In genomic region chr11:80385055-80385454, GRCm38 (mm10) we compare ENCODE assay signal across 8 mouse cellular contexts. TPM values are rescaled to one million over a fixed set of nuclear protein-coding genes. Genes with fewer than 3 reads are reported as not detected.
DNase-seq lines count a peak whose midpoint lies in the region; ATAC-seq and TF ChIP-seq lines count a peak whose summit lies in the region.

No protein-coding gene starts in this region.

- H3K27ac ChIP-seq in forebrain, embryonic 16.5 days (ENCODE audit: low read length): no peak overlapping the region
- H3K27ac ChIP-seq in liver, embryonic 12.5 days: peak overlapping the region; percentile 77

- peaks cover 68% of the 10 kb centered on the region for H3K79me3 ChIP-seq in C2C12 (ENCODE audit: low read depth)

- H3K4me1 ChIP-seq in forebrain, embryonic 16.5 days (replicated peaks; ENCODE audit: control insufficient read depth, insufficient read depth, low read length): peaks cover 31% of the 10 kb centered on the region
- H3K4me1 ChIP-seq in liver, embryonic 12.5 days: peaks cover 45% of the 10 kb centered on the region

- H3K4me3 ChIP-seq in C2C12 (ENCODE audit: insufficient read depth, poor library complexity, severe bottlenecking): peak overlapping the region; percentile 96
- H3K4me3 ChIP-seq in forebrain, embryonic 16.5 days (replicated peaks; ENCODE audit: low read length): peak overlapping the region; percentile 61
- H3K4me3 ChIP-seq in liver, embryonic 12.5 days: peak overlapping the region; percentile 96

- H3K9ac ChIP-seq in forebrain, embryonic 16.5 days (replicated peaks; ENCODE audit: low read depth, low read length): peak overlapping the region; percentile 56
- peak overlapping the region; percentile 80 for H3K9ac ChIP-seq in liver, embryonic 12.5 days

- ATAC-seq in forebrain, embryonic 16.5 days: no peak
- no peak for ATAC-seq in liver, embryonic 12.5 days

- 48% methylated on average over 4 of the region's 4 CpGs for WGBS in forebrain, embryonic 16.5 days
- 36% methylated on average over 4 of the region's 4 CpGs for WGBS in liver, embryonic 12.5 days (ENCODE audit: insufficient replicate concordance)

- peaks cover 76% of the 10 kb centered on the region for H3K79me2 ChIP-seq in C2C12 (ENCODE audit: control insufficient read depth, insufficient read depth)

- H3K27me3 ChIP-seq in C2C12 (ENCODE audit: control insufficient read depth, insufficient read depth, insufficient read length): no peaks in the 10 kb centered on the region
- no peaks in the 10 kb centered on the region for H3K27me3 ChIP-seq in forebrain, embryonic 16.5 days (replicated peaks; ENCODE audit: control insufficient read depth, insufficient read depth, low read length)
- no peaks in the 10 kb centered on the region; the same call in 1 of the 2 replicates for H3K27me3 ChIP-seq in liver, embryonic 12.5 days (replicated peaks)

- H3K4me2 ChIP-seq in forebrain, embryonic 16.5 days (ENCODE audit: low read length): peak overlapping the region; percentile 97
- peak overlapping the region; percentile 89 for H3K4me2 ChIP-seq in liver, embryonic 12.5 days

- peaks cover 54% of the 10 kb centered on the region for H3K36me3 ChIP-seq in C2C12 (ENCODE audit: control insufficient read depth, insufficient read depth)
- H3K36me3 ChIP-seq in forebrain, embryonic 16.5 days (ENCODE audit: control insufficient read depth, insufficient read depth): peaks cover 14% of the 10 kb centered on the region
- peaks cover 58% of the 10 kb centered on the region for H3K36me3 ChIP-seq in liver, embryonic 12.5 days

- peak; percentile 17 for DNase-seq in cerebellum, adult 9-10 months
- no peak for DNase-seq in cerebellum, postnatal 25 days
- no peak for DNase-seq in frontal cortex, postnatal 10 days (ENCODE audit: low spot score in 2 of 2)
- DNase-seq in adrenal gland, postnatal 4 days (ENCODE audit: low spot score in 2 of 2): no peak
- DNase-seq in yolk sac, embryonic 10.5 days (ENCODE audit: low spot score): no peak

- no peaks in the 10 kb centered on the region for H3K9me3 ChIP-seq in forebrain, embryonic 16.5 days (ENCODE audit: control insufficient read depth, low read length)
- H3K9me3 ChIP-seq in liver, embryonic 12.5 days (replicated peaks): no peaks in the 10 kb centered on the region

- TF ChIP-seq CTCF in C2C12 (IDR thresholded peaks at IDR 0.05; ENCODE audit: control insufficient read depth, insufficient read depth, insufficient read length): no peak

- H3ac ChIP-seq in C2C12 (ENCODE audit: control insufficient read depth, insufficient read length, low read depth): peak overlapping the region; percentile 3

TF ChIP-seq in C2C12, 6 proteins besides CTCF, POLR2A, EP300 and RAD21:
- TF ChIP-seq MAX (IDR thresholded peaks at IDR 0.05) (no peak), USF1 (IDR thresholded peaks at IDR 0.05; ENCODE audit: low read depth) (no peak), FOSL1 (IDR thresholded peaks at IDR 0.05; ENCODE audit: insufficient read depth, low read length, poor library complexity, severe bottlenecking) (no peak), MYOG (IDR thresholded peaks at IDR 0.05; ENCODE audit: control insufficient read depth, extremely low read depth, insufficient read length) (no peak), CEBPB (IDR thresholded peaks at IDR 0.05; ENCODE audit: low read depth) (no peak), MYOD1 (IDR thresholded peaks at IDR 0.05; ENCODE audit: control insufficient read depth, insufficient read length, low read depth) (no peak)

RNA-seq across cellular contexts. Expression of gene Zfp207, which starts 2.0 kb away (rescaled TPM):
- 92.9 TPM for polyA plus RNA-seq in C2C12 (2012; fragmentation: generic; extraction: Trizol)
- 246 and 250 TPM in 2 replicates for polyA plus RNA-seq in forebrain, embryonic 16.5 days (2015; fragmentation: Nextera tagmentation; extraction: Ambion mirVana)
- 143 TPM in 2 replicates for polyA plus RNA-seq in liver, embryonic 12.5 days (2016; fragmentation: Nextera tagmentation; extraction: Ambion mirVana)
- total RNA-seq in adrenal gland, postnatal 4 days (2021): 100 to 1,000 TPM; 192 to 194 TPM

RNA-seq across cellular contexts. Expression of gene 5730455P16Rik, which starts 7.2 kb away (rescaled TPM):
- 4.3 TPM for polyA plus RNA-seq in C2C12 (2012; fragmentation: generic; extraction: Trizol)
- polyA plus RNA-seq in forebrain, embryonic 16.5 days (2015; fragmentation: Nextera tagmentation; extraction: Ambion mirVana): 35.3 and 41.6 TPM in 2 replicates
- polyA plus RNA-seq in liver, embryonic 12.5 days (2016; fragmentation: Nextera tagmentation; extraction: Ambion mirVana): 11.3 and 12.0 TPM in 2 replicates
- total RNA-seq in adrenal gland, postnatal 4 days (2021): 10 to 100 TPM; 23.5 to 25.2 TPM

RNA-seq across cellular contexts. Expression of gene Psmd11, which starts 43.4 kb away (rescaled TPM):
- polyA plus RNA-seq in C2C12 (2012; fragmentation: generic; extraction: Trizol): 82.9 TPM
- polyA plus RNA-seq in forebrain, embryonic 16.5 days (2015; fragmentation: Nextera tagmentation; extraction: Ambion mirVana): 336 and 357 TPM in 2 replicates
- 228 and 233 TPM in 2 replicates for polyA plus RNA-seq in liver, embryonic 12.5 days (2016; fragmentation: Nextera tagmentation; extraction: Ambion mirVana)
- 100 to 1,000 TPM; 116 to 131 TPM for total RNA-seq in adrenal gland, postnatal 4 days (2021)
